Mouse (Mus musculus): ENCODE measurements around the gene St6galnac3. TPM values are rescaled to one million over a fixed set of nuclear protein-coding genes. Genes with fewer than 3 reads are reported as not detected.

St6galnac3 gene
- total RNA-seq, 4 experiments from 2014 or later, result 0.92 to 2.0 (median 1.1) TPM

GRCm38 (mm10) chr3:153248029-153248428, 476.9 kb downstream of the St6galnac3 start:
- DNase-seq (ENCODE audit: low spot score in 2 of 2), result no peak

GRCm38 (mm10) chr3:153242524-153242923, 482.4 kb downstream of the St6galnac3 start:
- DNase-seq (ENCODE audit: low spot score in 2 of 2), result no peak

- no peak for DNase-seq (ENCODE audit: low spot score in 2 of 2)
These were observed 483.8 kb downstream of the St6galnac3 start for GRCm38 (mm10) chr3:153241134-153241533.

- no peak for DNase-seq (ENCODE audit: low spot score in 2 of 2)
These were observed 484.6 kb downstream of the St6galnac3 start for GRCm38 (mm10) chr3:153240366-153240765.

GRCm38 (mm10) chr3:153238381-153238780, 486.6 kb downstream of the St6galnac3 start:
- DNase-seq (ENCODE audit: low spot score in 2 of 2), result no peak

GRCm38 (mm10) chr3:153236262-153236661, 488.7 kb downstream of the St6galnac3 start:
- no peak for DNase-seq (ENCODE audit: low spot score in 2 of 2)

- DNase-seq (ENCODE audit: low spot score in 2 of 2), result no peak
These were observed 502.2 kb downstream of the St6galnac3 start for GRCm38 (mm10) chr3:153222611-153223402.

GRCm38 (mm10) chr3:153219391-153219790, 505.6 kb downstream of the St6galnac3 start:
- DNase-seq (ENCODE audit: low spot score in 2 of 2), result no peak

- no peak for DNase-seq (ENCODE audit: low spot score in 2 of 2)
These were observed 516.8 kb downstream of the St6galnac3 start for GRCm38 (mm10) chr3:153208186-153208585.

GRCm38 (mm10) chr3:153204046-153204445, 520.9 kb downstream of the St6galnac3 start:
- DNase-seq (ENCODE audit: low spot score in 2 of 2), result no peak

- no peak for DNase-seq (ENCODE audit: low spot score in 2 of 2)
These were observed 523.1 kb downstream of the St6galnac3 start for GRCm38 (mm10) chr3:153201835-153202234.

- no peak for DNase-seq (ENCODE audit: low spot score in 2 of 2)
These were observed 524.2 kb downstream of the St6galnac3 start for GRCm38 (mm10) chr3:153200801-153201200.

GRCm38 (mm10) chr3:153200076-153200475, 524.9 kb downstream of the St6galnac3 start:
- DNase-seq (ENCODE audit: low spot score in 2 of 2), result no peak

- no peak for DNase-seq (ENCODE audit: low spot score in 2 of 2)
These were observed 525.7 kb downstream of the St6galnac3 start for GRCm38 (mm10) chr3:153199251-153199650.

- DNase-seq (ENCODE audit: low spot score in 2 of 2), result no peak
These were observed 526.5 kb downstream of the St6galnac3 start for GRCm38 (mm10) chr3:153198514-153198913.

GRCm38 (mm10) chr3:153193025-153193424, 531.9 kb downstream of the St6galnac3 start:
- DNase-seq (ENCODE audit: low spot score in 2 of 2), result no peak

GRCm38 (mm10) chr3:153190742-153191141, 534.2 kb downstream of the St6galnac3 start:
- no peak for DNase-seq (ENCODE audit: low spot score in 2 of 2)

GRCm38 (mm10) chr3:153189685-153190467, 535.1 kb downstream of the St6galnac3 start:
- DNase-seq (ENCODE audit: low spot score in 2 of 2), result no peak

- DNase-seq (ENCODE audit: low spot score in 2 of 2), result no peak
These were observed 536.8 kb downstream of the St6galnac3 start for GRCm38 (mm10) chr3:153188224-153188623.

- DNase-seq (ENCODE audit: low spot score in 2 of 2), result no peak
These were observed 539.9 kb downstream of the St6galnac3 start for GRCm38 (mm10) chr3:153185117-153185516.

GRCm38 (mm10) chr3:153181242-153181641, 543.7 kb downstream of the St6galnac3 start:
- DNase-seq (ENCODE audit: low spot score in 2 of 2), result no peak

- DNase-seq (ENCODE audit: low spot score in 2 of 2), result no peak
These were observed 548.2 kb downstream of the St6galnac3 start for GRCm38 (mm10) chr3:153176749-153177148.

Measured in gastrocnemius, adult 8-10 months (tissue).